Mouse (Mus musculus) bone marrow macrophage, adult 2 months (primary cell): ENCODE results near the gene Ypel1.

Experiments used
- CTCF ChIP-seq: IDR thresholded peaks from 2 replicates; pipeline ENCODE4 v1.5.1; 2012; ENCODE audit warnings: low read depth, mild to moderate bottlenecking, low read length, moderate library complexity
- POLR2A ChIP-seq: IDR thresholded peaks from 2 replicates; pipeline ENCODE4 v1.6.1; 2012; ENCODE audit warnings: mild to moderate bottlenecking, low read depth, low read length, borderline replicate concordance

DNA sequence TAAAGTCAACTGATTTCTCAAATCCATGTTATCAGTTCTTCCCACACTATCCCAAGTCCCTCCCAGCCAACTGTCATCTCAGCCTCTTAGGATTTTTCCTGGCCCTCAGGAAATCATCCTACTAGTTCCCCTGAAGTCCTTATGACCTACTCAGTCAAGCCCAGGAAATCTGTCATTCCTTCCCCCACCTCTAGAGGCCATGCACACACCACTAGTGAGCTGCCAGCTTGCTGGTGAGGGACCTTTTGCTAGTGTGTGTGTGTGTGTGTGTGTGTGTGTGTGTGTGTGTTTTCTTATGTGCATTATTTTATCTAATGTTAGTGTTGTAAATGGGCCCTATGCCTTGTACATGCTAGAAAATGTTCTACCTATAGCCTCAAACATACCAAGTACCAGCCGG is 57.8 kb downstream of the Ypel1 start:
- TF ChIP-seq POLR2A (no peak), CTCF (peak; percentile 54; the same call in 1 of the 2 replicates)
